ENCODE assay signal across 17 mouse cellular contexts in the genomic region with DNA sequence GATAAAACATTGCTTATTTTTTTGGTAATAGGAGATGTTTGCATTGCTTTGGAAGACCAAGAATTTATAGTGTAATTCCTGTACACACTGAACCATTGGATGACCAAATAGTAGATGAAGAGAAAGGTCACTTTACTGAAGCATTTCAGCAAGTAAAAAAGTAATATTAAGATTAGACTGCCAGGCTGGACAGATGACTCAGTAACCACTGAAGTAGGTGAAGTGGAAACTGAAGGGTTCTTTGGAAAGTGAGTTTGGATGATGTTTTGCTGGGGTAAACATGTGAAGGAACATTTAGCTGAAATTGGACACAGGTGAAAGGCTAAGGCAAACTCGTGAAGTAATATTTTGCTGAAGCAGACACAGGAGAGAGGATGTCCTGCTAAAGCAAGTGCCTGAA.
DNase-seq lines count a peak whose midpoint lies in the region.
"Had no signal": no experiment of that assay in that cellular context is flagged by ENCODE, and none has a peak within 500 bp of the region (broad histone marks: within the 10 kb centered on the region; RNA-seq: fewer than 3 reads in every experiment).

No protein-coding gene starts in this region.

- peak; percentile 2 for DNase-seq in Muller cell, postnatal 12 days (ENCODE audit: inconsistent ontology term)
- peak; percentile 18 for DNase-seq in NIH3T3 (ENCODE audit: low read depth)
- peak; percentile 35 for DNase-seq in lung, postnatal 10 days
- peak; percentile 82 for DNase-seq in lung, postnatal 36 days
- DNase-seq in frontal cortex, postnatal 14 days (ENCODE audit: low spot score in 2 of 2) = no peak
- no peak for DNase-seq in urinary bladder, adult 18-20 months (ENCODE audit: low spot score in 2 of 2)
- DNase-seq: adrenal gland, adult 8-10 months; adrenal gland, postnatal 25 days; cerebellum, adult 11-12 months; cerebellum, adult 8-10 months; cerebellum, postnatal 10 days; cerebellum, postnatal 36 days; embryo, embryonic 11 days; gastrocnemius, postnatal 25 days; heart, adult 18-20 months; heart, postnatal 10 days; heart, postnatal 36 days had no signal

Comparison
In these comparisons a context has a peak if more than half of its experiments do, and no peak if none do; other contexts are left out.
1. DNase-seq: peak in Muller cell, postnatal 12 days (single experiment), NIH3T3 (single experiment), lung, postnatal 10 days (single experiment) and lung, postnatal 36 days (single experiment); none in frontal cortex, postnatal 14 days (0 of 2) and urinary bladder, adult 18-20 months (0 of 2).